Mouse (Mus musculus) retina, postnatal 1 day (tissue): Measurements from ENCODE around the gene Rprd2.
"Not testable (repeated sequence)": the region's sequence is repeated elsewhere in the genome, so short reads cannot be mapped to it uniquely, and the experiment has no call there.

ENCODE experiments used
- DNase-seq: peaks from one replicate; pipeline ENCODE4 v3.0.0-alpha.2; 2012

Rprd2 gene

DNA sequence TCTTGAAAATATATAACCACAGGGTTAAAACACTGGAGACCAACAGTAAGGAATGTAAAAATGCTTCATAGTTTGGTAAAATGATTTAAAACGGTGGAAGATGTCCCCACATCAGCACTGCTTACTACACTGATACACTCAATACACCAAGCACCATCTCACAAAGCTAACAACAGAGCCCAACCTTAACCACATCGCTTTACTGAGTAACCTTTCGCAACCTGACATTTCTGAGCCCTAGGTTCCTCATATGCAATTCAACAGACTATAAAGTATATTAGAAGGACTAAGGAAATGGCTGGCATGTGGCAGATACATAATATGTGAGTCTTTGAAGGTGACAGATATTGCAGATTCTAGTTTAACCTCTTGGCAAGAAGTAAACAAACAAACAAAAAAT is 2.0 kb downstream of the Rprd2 start:
- no peak for DNase-seq

DNA sequence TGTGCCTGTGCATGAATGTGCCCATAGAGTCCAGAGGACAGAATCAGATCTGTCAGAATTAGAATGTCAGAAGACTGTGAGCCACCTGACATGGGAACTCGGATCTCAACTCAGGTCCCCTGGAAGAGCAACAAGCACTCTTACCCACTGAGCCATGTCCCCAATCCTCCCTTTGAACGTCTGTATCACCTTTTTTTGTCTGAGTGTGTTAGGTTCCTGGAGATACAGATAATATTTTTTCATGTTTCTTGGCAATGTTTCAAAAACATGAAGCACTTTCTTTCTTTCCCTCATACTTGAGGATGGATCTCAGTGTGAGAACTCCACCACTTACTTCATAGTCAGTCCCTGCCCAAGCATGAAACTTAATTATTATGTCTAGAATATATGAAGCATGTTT is 10.3 kb downstream of the Rprd2 start:
- no peak for DNase-seq

DNA sequence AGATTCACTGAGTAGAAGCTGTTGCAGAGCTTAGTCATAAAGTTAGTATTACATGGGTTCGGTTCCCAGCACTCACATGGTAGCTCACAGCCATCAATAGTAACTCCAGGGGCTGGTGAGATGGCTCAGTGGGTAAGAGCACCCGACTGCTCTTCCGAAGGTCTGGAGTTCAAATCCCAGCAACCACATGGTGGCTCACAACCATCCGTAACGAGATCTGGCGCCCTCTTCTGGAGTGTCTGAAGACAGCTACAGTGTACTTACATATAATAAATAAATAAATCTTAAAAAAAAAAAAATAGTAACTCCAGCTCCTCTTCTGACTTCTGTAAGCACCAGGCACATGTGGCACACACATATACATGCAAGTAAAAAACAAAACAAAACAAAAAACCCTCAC is 11.0 kb downstream of the Rprd2 start:
- DNase-seq: not testable (repeated sequence)

DNA sequence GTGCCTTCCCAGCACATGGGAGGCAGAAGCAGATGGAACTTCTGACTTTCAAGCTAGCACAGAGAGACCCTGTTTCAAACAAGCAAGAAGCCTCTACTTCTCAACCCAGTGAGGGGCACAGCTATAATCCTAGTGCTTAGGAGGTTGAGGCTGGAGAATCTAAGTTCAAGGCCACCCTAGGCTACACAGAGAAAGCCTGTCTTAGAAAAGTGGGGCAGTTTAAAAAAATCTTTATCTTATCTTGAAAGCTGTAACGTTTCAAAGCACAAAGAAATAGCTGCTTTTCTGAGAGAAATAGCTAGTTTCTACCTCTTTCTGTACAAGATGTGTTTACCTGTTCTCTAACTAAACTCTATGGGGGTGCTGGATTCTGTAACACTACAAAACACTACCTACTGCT is 12.0 kb downstream of the Rprd2 start:
- DNase-seq: no peak

DNA sequence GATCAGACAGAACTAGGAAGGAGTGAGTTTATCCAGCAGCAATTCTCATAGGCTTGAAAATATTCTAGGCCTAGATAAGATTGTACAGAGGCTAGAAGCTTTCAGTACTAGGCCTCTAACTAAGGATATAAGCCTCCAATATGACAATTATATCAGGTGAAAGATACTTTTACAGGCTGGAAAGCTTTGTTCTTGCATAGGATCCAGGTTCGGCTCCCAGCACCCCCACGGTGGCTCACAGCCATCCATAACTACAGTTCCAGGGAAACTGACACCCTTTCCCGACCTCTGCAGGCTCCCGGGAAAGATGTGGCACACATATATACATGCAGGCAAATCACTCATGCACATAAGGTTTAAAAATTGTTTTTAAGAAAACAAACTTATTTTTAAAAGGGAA is 14.8 kb downstream of the Rprd2 start:
- no peak for DNase-seq

DNA sequence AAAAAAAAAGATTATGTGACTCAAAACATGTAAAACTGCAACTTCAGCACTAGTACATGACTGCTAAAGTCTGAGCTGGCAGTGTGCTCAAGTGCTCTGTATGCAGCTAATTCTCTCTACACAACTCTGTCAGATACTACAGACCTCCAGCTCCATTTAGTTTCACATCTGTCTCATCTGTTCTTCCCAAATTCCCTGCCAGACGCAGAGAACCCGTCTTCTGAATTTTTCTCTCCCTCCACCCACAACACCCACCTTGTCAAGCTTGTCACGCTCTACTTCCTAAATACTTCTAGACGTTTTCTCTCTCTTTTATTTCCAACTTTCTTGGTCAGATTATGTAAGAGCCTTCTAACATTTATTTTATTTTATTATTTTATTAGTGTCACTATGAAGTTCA is 19.9 kb downstream of the Rprd2 start:
- DNase-seq: no peak

DNA sequence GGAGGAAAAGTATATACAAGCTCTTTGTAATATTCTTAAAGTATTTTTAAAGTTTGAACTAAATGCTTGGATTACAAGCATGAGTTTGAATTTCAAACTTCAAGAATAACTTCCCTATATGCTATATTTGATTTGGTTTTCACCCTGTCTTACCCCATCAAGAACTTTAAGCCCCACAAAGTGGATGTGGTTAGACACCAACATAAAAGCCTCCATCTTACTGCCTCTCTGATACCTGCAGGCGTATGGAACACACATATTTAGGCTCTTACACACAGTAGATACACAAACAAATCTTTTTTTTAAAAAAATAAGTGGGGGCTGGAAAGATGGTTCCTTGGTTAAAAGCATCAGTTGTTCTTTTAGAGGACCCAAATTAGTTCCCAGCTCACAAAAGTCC is 24.4 kb downstream of the Rprd2 start:
- no peak for DNase-seq

DNA sequence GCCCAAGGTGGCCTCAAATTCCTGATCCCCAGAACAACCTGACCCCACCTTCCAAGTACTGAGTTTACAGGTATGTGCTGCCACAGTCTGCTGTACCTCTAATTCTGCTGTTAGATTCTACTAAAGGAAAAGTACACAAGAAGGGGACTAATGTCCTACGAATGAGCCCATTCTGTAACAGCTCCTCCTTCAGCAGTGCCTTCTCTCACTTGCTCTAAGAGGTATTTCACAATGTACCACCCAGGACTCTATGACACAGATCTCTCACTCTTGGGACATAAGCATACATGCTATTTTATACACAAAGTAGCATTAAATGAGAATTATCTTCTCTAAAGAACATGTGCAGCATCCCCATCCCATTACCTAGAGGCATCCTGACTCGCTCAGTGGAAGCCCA is 25.0 kb downstream of the Rprd2 start:
- no peak for DNase-seq

DNA sequence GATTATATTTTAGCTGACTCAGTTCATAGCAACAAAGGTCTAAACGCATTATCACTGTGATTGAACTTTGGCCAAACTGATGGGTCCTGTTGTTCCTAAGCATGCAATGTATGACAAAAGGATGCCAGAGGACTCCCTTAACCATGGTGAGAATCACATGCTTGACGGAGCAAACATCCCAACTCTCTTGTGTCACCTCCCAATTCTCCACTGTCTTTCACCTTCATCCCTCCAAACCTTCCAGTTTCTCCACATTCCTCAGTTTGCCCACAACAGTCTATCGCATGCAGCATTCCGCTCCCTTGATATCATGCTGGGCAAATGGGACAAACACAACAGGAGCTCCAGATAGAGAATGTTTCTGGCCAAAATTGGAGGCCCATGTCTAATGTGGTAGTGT is 33.2 kb downstream of the Rprd2 start:
- no peak for DNase-seq

DNA sequence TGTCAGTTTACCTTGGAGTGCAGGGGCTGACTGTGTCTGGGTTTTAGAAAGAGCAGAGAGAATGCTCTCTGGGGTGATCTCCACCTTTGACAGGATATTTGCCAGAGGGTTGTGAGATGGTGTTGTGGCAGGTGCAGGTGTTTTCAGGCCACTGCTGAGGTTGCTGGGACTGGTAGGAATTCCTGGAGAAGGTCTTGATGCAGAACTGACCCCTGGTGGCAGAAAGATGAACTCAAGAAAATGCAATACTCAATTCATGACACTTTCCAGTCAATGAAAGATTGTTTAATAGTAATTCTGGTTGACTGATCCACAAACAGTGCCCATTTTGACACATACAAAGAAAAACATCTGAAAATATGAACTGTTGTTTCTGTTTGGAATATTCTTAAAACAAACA is 46.7 kb downstream of the Rprd2 start:
- peak; percentile 45 for DNase-seq

DNA sequence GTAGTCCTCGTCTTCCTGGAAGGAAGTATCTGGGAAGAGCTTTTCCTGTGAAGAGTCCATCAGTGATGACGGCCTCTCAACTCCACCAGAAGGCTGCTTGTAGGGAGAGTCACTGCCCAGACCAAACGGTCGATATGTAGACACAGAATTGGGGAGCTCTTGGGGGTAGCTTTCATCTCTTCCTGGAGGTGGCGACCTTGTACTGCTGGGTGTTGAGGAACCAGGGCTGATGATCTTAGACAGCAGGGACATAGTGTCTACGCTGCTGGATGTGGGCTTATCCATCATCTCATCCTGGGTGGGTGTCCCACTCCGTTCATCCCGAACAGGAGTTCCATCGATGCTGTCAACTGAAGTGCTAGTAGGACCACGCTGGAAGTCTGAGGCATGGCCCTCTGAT is 53.1 kb downstream of the Rprd2 start:
- no peak for DNase-seq

DNA sequence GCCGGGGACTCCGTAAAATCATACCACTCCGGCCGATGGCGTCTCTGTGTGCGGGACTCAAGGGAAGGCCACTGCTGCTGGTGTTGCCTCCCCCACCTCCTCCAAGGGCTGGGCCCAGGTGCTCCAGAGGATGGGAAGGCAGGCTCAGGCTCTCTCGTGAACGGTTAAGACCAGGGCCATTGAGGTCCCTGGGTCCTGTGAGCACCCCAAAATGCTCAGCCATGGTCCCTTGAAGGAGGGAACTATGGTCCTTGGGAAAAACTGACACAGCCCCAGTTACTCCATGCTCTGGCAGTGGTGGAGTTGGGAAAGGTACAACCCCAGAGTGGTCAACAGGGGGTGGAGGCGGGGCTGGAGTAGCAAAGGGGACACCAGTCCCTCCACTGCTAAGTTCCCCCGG is 54.9 kb downstream of the Rprd2 start:
- DNase-seq: no peak

DNA sequence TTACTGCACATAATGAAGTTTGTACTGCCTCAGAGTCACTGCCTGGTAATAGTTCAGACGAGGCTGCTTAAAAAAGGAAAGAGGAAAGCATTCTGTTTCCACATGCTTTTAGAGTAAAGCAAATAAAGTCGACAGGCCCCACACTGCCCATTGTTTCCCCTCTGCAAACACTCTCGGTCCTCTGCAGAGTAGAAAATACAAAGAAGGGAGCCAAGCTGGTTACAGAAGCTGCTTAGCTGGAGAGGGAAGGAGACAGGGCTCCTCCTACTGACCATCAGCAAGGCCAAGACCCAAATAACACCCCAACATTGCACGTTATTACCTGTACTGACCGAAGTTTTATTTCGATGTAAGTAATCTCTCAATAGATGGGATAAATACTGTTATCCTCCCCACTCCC is 55.7 kb downstream of the Rprd2 start:
- DNase-seq: no peak

DNA sequence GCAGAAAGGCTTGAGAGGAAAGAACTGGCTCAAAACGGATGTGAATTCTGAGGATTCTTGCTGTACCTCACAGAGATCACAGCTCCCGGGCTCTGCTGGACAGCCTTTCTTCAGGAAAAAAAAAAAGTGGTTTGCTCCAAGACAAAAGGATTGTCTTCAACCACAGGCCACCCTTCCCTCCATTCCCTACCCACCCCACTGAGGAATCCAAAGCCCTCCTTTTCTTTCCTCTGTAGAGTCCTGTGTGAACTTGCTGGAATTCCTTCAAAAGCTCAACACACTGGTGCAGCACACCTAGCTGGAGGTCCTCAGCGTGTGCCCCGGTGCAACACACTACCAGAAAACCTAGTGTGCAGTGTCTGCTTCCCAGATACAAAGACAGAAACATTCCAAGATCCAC is 56.9 kb downstream of the Rprd2 start:
- DNase-seq: no peak

DNA sequence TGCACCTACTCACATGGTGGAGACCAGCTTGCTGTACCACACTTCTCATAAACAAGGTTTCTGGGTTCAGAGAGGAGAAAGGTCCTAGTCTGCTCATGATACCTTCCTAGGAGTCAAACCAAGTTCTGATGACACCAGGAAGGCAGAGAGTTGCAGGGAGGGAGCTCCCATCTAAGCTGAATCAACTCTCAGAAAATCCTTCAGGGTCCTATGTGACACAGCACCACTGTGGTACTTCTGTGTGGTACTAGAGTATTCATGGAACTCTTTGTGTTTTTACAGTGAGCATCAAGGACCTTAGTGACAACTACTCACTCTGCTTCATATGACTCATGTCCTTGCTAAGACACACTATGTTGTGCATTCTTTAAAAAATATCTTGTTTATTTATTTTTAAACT is 58.0 kb downstream of the Rprd2 start:
- no peak for DNase-seq

DNA sequence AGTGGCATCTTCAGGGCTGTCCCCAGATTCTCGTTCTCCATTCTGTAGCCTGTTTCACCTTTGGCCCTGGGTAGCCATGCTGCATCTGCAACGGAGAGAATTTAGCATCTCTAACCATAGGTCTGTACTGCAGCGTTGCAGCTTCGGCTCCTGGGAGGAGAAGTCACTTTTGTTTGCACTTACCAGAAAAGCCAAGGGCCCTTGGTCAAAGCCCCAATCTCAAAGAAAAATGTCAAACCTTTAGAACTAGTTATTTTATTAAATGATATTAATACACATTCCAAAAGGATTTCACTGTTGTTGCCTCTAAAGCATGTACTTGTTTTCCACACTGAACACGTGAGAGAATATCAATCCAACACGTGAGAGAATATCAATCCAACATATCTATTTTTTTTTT is 58.6 kb downstream of the Rprd2 start, which contains the start of gene Tars2:
Gene Tars2 (minus strand): TSS at position 101 of the 400 bp plus-strand sequence.
- no peak for DNase-seq

DNA sequence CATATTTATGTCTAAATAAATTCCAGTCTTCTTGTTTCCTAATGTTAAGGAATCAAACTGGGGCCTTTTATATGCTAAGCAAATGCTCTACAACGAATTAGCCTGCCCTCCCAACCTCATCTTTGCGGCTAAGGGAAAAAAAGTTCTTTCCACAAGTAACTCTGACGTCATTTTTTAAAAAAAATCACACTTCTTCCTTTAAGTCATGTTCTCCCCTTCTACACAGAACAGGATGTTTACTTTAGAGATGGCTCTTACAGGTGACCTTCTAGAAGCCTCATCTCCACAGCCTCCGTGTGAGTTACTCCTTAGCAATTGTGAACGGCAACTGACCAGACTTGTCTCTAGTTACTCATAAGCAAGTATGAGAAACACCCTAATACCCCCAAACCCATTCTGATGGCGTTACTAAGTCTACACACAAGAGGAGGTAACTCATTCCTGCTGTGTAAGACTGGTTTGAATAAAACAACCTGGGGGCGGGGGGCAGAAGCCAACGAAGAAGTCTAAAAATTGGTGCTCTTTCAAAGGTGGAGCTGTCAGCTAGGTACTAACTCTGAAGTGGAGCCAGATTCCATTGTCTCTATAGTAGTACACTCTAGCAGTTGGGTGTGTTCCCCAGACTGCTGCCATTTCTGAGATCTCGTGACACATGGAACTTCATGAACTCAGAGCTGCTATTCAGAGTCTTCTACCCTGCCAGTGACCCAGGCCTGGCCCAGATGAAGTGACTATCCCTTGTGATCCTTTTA is 60.0 kb downstream of the Rprd2 start:
- DNase-seq: no peak

DNA sequence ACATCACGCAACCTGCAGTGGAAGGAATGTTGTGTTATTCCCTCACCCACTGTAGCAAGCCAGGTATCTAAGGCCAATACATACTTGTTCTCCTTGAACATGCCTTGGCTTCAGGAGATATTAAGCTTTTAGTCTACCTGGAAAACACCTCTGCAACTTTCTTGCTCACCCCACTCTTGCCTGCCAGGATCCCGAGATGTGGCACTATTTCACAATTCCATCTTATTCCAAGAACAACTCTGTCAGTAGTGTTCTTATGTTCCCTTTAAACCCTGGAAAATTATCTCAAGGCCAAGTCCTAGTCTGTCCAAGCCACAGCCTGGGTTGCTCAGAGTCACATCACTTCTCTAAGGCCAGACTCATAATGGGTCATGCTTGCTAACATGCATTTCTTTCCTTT is 61.9 kb downstream of the Rprd2 start:
- DNase-seq: no peak

DNA sequence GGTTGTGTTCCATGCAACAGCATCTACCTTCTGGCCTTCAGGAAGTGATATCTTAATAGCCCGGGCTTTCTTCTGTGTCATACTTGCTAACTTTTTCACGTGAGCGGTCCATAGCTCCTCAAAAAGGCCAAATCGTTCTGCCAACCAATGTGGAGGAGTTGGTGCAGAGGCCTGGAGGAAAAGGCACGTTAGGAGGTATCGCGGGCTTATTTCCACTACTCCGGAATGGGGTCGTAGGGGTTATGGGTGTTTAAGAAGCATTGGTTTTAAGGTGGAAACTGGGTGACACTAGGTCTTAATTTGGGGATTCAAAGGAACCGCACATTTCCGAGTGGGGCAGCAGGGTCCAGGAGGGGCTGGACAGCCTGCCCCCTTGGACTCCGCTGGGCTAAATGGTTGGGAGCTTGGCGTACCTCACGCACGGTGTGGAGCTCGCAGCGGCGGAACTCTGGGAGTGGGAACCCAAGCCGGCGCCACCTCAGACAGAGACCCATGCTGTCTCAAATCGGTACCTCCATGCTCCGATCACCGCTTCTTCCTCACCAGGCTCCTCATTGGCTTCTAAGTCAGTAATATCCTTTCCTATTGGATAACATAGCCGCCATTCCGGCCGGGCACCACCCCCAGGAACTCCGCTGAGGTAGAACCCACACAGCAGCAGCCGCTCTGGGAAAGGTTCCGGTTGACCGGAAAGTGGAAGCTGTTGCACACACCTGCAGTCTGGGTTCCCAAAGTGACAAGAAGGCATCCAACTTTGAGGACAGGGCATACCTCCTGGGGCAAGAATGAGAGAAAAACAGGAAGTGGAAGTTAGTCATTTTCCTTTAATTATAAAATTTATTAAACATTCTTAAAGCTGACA is 64.1 kb downstream of the Rprd2 start:
- peak; percentile 96 for DNase-seq

DNA sequence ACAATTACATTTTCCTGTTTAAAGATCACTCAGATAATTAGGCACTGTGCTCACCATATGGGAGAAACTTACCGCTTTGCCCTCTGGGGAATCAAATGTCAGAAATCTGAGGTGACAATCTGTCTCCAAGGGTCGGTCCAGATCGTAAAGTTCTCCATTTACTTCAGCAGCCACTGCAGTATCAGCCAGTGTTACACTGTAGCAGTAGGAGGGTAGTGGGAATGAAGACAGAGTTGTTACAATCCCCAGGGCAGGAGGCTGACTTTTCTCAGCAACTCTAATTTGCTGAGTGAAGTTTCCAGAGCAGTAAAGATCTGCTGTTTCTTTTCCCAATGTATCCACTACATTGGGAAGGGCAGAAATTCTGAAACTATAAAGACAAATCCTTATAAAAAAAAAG is 65.7 kb downstream of the Rprd2 start:
- DNase-seq: no peak

DNA sequence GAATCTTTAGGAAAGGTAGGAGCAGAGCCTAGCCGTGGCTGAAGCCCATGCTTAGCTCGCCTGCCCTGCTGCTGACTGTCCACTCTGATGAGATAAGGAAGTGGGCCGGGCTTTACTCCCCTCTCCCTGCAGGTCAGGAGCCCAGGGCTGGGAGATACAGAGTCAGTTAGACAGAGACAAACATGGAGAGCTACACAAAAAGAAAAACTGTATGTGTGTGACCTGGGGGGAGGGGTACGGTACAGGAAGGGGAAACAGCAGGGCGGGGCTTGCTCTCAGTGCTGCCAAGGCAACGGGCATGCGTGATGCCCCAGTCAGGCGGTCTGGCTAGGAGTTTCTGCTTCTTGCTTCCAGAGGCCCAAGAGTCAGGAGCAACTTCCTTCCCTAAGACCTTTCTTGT is 78.3 kb downstream of the Rprd2 start:
- no peak for DNase-seq

DNA sequence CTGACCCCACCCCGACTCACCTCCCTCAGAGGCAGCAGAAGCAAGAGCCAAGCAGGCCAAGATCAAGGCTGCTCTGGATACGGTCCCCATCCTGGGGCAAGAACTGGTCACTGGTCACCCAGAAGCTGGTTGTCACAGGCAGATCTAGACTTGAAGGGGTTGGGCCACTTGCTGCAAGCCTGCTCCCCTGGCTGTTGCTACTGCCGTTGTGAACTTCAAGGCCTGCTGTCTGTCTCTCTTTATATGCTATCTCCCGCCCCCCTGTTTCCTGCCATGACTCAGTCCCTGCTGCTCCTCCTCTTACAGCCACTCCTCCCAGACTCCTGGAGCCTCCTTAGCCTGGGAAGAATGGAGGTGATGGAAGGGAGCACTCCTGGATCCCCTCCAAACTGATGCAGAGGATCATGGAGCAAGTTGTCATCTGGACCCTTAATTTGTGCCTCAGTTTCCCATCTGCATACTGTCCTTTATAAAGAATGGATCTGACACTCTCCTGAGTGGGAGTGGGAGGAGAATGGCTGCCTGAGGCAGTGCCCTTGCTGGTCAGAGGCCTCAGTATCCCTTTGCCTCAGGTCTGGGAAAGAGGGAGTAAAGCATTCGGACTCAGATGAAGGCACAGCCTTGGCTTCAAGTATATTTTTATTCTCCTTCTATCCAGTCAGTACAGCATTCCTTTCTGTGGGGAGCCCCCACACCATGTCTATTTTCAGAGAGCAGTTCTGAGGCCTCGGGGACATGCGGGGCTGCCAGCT is 79.1 kb downstream of the Rprd2 start, which contains the start of gene Ecm1:
Gene Ecm1 (minus strand): TSS at position 217 of the 752 bp plus-strand sequence.
- no peak for DNase-seq

DNA sequence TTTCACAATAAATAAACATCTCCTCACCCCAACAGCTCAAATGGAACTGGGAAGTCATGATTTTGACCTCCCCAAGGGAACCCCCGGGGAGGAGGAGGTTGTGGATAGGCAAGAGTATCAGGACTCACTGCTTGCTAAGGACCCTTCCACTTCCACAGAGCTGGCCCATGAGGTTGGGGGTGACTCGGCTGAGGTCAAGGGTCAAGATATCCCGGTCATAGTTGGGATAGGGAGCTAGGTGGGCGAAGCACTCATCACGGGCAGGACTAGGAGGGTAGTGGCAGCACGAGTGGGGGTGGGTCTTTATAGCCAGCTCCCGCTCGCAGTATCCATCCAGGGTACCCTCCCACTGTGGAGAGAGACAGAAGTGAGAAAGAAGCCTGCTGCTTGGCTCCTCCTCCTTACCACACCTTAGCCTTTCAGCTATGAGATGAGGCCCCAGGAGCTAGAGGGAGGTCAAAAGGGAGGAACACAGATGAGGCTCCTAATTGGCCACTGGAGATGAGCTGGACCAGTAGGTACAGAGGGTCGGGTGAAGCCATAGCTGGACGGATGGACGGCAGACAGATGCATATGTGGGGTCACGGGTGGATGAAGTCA is 83.5 kb downstream of the Rprd2 start:
- no peak for DNase-seq
